Mouse (Mus musculus): ENCODE measurements around the gene Ip6k3.

Ip6k3 gene

GRCm38 (mm10) chr17:27121266-27121665, 46.3 kb downstream of the Ip6k3 start:
- no peak for DNase-seq

- DNase-seq: peak; percentile 83
Measured at GRCm38 (mm10) chr17:27120561-27121024, 47.0 kb downstream of the Ip6k3 start.

GRCm38 (mm10) chr17:27119954-27120353, 47.6 kb downstream of the Ip6k3 start:
- DNase-seq: no peak

- DNase-seq: no peak
Measured at GRCm38 (mm10) chr17:27119540-27119895, 48.1 kb downstream of the Ip6k3 start.

- DNase-seq: peak; percentile 67
Measured at GRCm38 (mm10) chr17:27118676-27119539, 48.7 kb downstream of the Ip6k3 start.

GRCm38 (mm10) chr17:27110072-27110471, 57.5 kb downstream of the Ip6k3 start:
- no peak for DNase-seq

GRCm38 (mm10) chr17:27107936-27108335, 59.7 kb downstream of the Ip6k3 start:
- DNase-seq: no peak

GRCm38 (mm10) chr17:27106745-27107144, 60.9 kb downstream of the Ip6k3 start:
- DNase-seq: peak; percentile 45

GRCm38 (mm10) chr17:27105698-27106470, 61.7 kb downstream of the Ip6k3 start:
- DNase-seq: no peak

- no peak for DNase-seq
Measured at GRCm38 (mm10) chr17:27101675-27102074, 65.9 kb downstream of the Ip6k3 start.

- DNase-seq: peak; percentile 79
Measured at GRCm38 (mm10) chr17:27095690-27096089, 71.9 kb downstream of the Ip6k3 start.
